Mouse (Mus musculus): Measurements from ENCODE around the gene Ssc5d. TPM values are rescaled to one million over a fixed set of nuclear protein-coding genes. Genes with fewer than 3 reads are reported as not detected.
"Not testable (repeated sequence)": the region's sequence is repeated elsewhere in the genome, so short reads cannot be mapped to it uniquely, and the experiment has no call there.

Gene Ssc5d
- 1 to 10 TPM; 1.7 to 4.5 (median 2.2) TPM for total RNA-seq (2022)

- no peak for DNase-seq
These were observed at the start of gene Ssc5d for GRCm38 (mm10) chr7:4925441-4926381. TSS of gene Ssc5d (plus strand) at chr7:4925785.

GRCm38 (mm10) chr7:4876753-4877221 lies 48.8 kb upstream of the Ssc5d start, which contains the start of gene Isoc2a:
TSS of gene Isoc2a (plus strand) at chr7:4877153.
- peak; percentile 91 for DNase-seq

GRCm38 (mm10) chr7:4877226-4877625 lies 48.4 kb upstream of the Ssc5d start:
- no peak for DNase-seq

GRCm38 (mm10) chr7:4878186-4878585 lies 47.4 kb upstream of the Ssc5d start:
- no peak for DNase-seq

GRCm38 (mm10) chr7:4879036-4879435 lies 46.5 kb upstream of the Ssc5d start:
- not testable (repeated sequence) for DNase-seq

GRCm38 (mm10) chr7:4886680-4887079 lies 38.9 kb upstream of the Ssc5d start:
- no peak for DNase-seq

GRCm38 (mm10) chr7:4895186-4895585 lies 30.4 kb upstream of the Ssc5d start:
- no peak for DNase-seq

- no peak for DNase-seq
These were observed 26.5 kb upstream of the Ssc5d start for GRCm38 (mm10) chr7:4898851-4899648.

GRCm38 (mm10) chr7:4899649-4900522 lies 25.7 kb upstream of the Ssc5d start:
- no peak for DNase-seq

- DNase-seq, result no peak
These were observed 25.1 kb upstream of the Ssc5d start for GRCm38 (mm10) chr7:4900523-4900851.

- DNase-seq, result no peak
These were observed 24.4 kb upstream of the Ssc5d start for GRCm38 (mm10) chr7:4901171-4901570.

- no peak for DNase-seq
These were observed 23.2 kb upstream of the Ssc5d start for GRCm38 (mm10) chr7:4902404-4902803.

GRCm38 (mm10) chr7:4906466-4906950 lies 19.1 kb upstream of the Ssc5d start, which contains the start of gene Gm36210:
TSS of gene Gm36210 (minus strand) at chr7:4906516.
- no peak for DNase-seq

GRCm38 (mm10) chr7:4911561-4911960 lies 14.0 kb upstream of the Ssc5d start:
- no peak for DNase-seq

GRCm38 (mm10) chr7:4912248-4912647 lies 13.3 kb upstream of the Ssc5d start:
- no peak for DNase-seq

GRCm38 (mm10) chr7:4915007-4915665 lies 10.4 kb upstream of the Ssc5d start, which contains the start of gene Zfp628:
TSS of gene Zfp628 (plus strand) at chr7:4915217.
- DNase-seq, result peak; percentile 87

- DNase-seq, result no peak
These were observed 9.7 kb upstream of the Ssc5d start for GRCm38 (mm10) chr7:4915669-4916416.

GRCm38 (mm10) chr7:4917494-4917893 lies 8.1 kb upstream of the Ssc5d start:
- DNase-seq, result no peak

GRCm38 (mm10) chr7:4918681-4919080 lies 6.9 kb upstream of the Ssc5d start:
- DNase-seq, result no peak

- no peak for DNase-seq
These were observed 6.5 kb upstream of the Ssc5d start for GRCm38 (mm10) chr7:4919096-4919495.

- DNase-seq, result no peak
These were observed 5.6 kb upstream of the Ssc5d start for GRCm38 (mm10) chr7:4919971-4920370.
